In the genomic region with DNA sequence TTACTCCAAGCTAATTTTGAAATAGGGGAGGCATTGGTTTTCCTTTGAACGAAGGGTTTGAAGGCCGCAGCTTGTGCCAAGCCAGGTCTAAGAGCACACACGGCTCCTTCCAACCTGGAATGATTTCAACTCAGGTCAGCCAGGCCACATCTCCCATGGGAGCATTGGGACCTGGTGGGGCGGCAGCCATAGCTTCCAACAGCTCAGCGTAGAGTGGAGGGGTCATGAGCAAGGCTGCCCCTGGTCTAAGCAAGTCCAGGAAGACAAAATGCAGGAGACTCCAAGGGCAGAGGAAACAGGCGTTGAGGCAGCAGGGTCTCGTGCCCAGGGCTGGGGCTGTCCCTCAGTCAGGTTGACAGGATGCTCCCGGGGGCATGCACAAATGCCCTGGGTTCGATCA, we compare ENCODE assay signal across 22 mouse cellular contexts. TPM values are rescaled to one million over a fixed set of nuclear protein-coding genes. Genes with fewer than 3 reads are reported as not detected.
A peak's percentile ranks its signal among the peaks of the same experiment; 100 is the strongest.
DNase-seq lines count a peak whose midpoint lies in the region; ATAC-seq and TF ChIP-seq lines count a peak whose summit lies in the region.
"Had no signal": no experiment of that assay in that cellular context is flagged by ENCODE, and none has a peak within 500 bp of the region (broad histone marks: within the 10 kb centered on the region; RNA-seq: fewer than 3 reads in every experiment).

No protein-coding gene starts in this region.

- DNase-seq in adrenal gland, adult (ENCODE audit: inconsistent age in 2 of 2, low spot score in 1 of 2): peak; percentile 72 to 80
- DNase-seq in adrenal gland, adult 18-20 months (ENCODE audit: low spot score in 2 of 2): no peak
- peak; percentile 46 for DNase-seq in kidney, adult 2 months
- no peak for DNase-seq in kidney, postnatal 14 days
- peak; percentile 38 to 65 for DNase-seq in adrenal gland, postnatal 36 days
- DNase-seq in right cerebral cortex, postnatal 25 days: no peak
- no peak for DNase-seq in testis, postnatal 10 days (ENCODE audit: low spot score)
- DNase-seq: cerebellum, adult 9-10 months; heart, postnatal 36 days; spleen, adult 18-20 months had no signal

- no peak for TF ChIP-seq CTCF in kidney, adult 2 months (conservative IDR thresholded peaks at IDR 0.05; ENCODE audit: insufficient read depth, insufficient read length, low read depth, low read length)

- no peak overlapping the region for H3K9ac ChIP-seq in midbrain, embryonic 13.5 days (replicated peaks)
- H3K9ac ChIP-seq: embryonic facial prominence, embryonic 15.5 days; forebrain, embryonic 15.5 days had no signal

- no peak overlapping the region for H3K4me2 ChIP-seq in midbrain, embryonic 13.5 days (replicated peaks)
- H3K4me2 ChIP-seq: embryonic facial prominence, embryonic 15.5 days; forebrain, embryonic 15.5 days had no signal

- WGBS in kidney, adult 2 months: 70% methylated on average over 9 of the region's 9 CpGs
- WGBS in midbrain, embryonic 13.5 days: 90% methylated on average over 9 of the region's 9 CpGs

- TF ChIP-seq POLR2A in kidney, adult 2 months (IDR thresholded peaks at IDR 0.05; ENCODE audit: low read depth, low read length): no peak

- 0 out of 2 replicates have a peak, but pooled peaks have one; percentile 46 for ATAC-seq in midbrain, embryonic 13.5 days

- peaks cover 2% of the 10 kb centered on the region for H3K4me1 ChIP-seq in kidney, adult 2 months (ENCODE audit: control insufficient read depth, insufficient read depth, low read length)
- H3K4me1 ChIP-seq in midbrain, embryonic 13.5 days (replicated peaks): peaks cover 28% of the 10 kb centered on the region
- H3K4me1 ChIP-seq: embryonic facial prominence, embryonic 15.5 days; forebrain, embryonic 15.5 days had no signal

- no peaks in the 10 kb centered on the region for H3K36me3 ChIP-seq in kidney, adult 2 months (ENCODE audit: control insufficient read depth, insufficient read depth, low read length)
- H3K36me3 ChIP-seq in midbrain, embryonic 13.5 days: no peaks in the 10 kb centered on the region
- H3K36me3 ChIP-seq: embryonic facial prominence, embryonic 15.5 days; forebrain, embryonic 15.5 days had no signal

- peak overlapping the region; percentile 89 for H3K27ac ChIP-seq in kidney, adult 2 months (ENCODE audit: insufficient read depth, low read depth, low read length)
- H3K27ac ChIP-seq in midbrain, embryonic 13.5 days: peak overlapping the region; percentile 72
- H3K27ac ChIP-seq: embryonic facial prominence, embryonic 15.5 days; forebrain, embryonic 15.5 days; layer of hippocampus, adult 2 months; left cerebral cortex, adult 2 months; macrophage had no signal

- no peaks in the 10 kb centered on the region for H3K9me3 ChIP-seq in midbrain, embryonic 13.5 days
- H3K9me3 ChIP-seq: embryonic facial prominence, embryonic 15.5 days; forebrain, embryonic 15.5 days had no signal

- no peaks in the 10 kb centered on the region for H3K27me3 ChIP-seq in kidney, adult 2 months (replicated peaks; ENCODE audit: control insufficient read depth, insufficient read depth, low read length)
- H3K27me3 ChIP-seq in midbrain, embryonic 13.5 days: no peaks in the 10 kb centered on the region
- H3K27me3 ChIP-seq: CH12.LX; embryonic facial prominence, embryonic 15.5 days; forebrain, embryonic 15.5 days had no signal

- H3K4me3 ChIP-seq in kidney, adult 2 months (ENCODE audit: insufficient read depth, low read depth, low read length): no peak overlapping the region
- H3K4me3 ChIP-seq in midbrain, embryonic 13.5 days (replicated peaks): no peak overlapping the region
- H3K4me3 ChIP-seq: embryonic facial prominence, embryonic 15.5 days; forebrain, embryonic 15.5 days; layer of hippocampus, adult 2 months; left cerebral cortex, adult 2 months had no signal

RNA-seq across cellular contexts. Expression of gene Zfp957, which starts 25.8 kb away (rescaled TPM):
- not detected for total RNA-seq in adrenal gland, adult 18-20 months (2021)
- not detected in 2 replicates for polyA plus RNA-seq in kidney, adult 2 months (2012; rRNA removed)
- not detected for total RNA-seq in adrenal gland, postnatal 36 days (2021)
- polyA plus RNA-seq in midbrain, embryonic 13.5 days (2015; fragmentation: Nextera tagmentation; extraction: Ambion mirVana): not detected in 2 replicates
- total RNA-seq: CH12.LX; gastrocnemius, adult 18-20 months; heart, postnatal 36 days; layer of hippocampus, adult 2 months; left cerebral cortex, adult 2 months; neutrophil, adult 5-6 weeks had no signal
- polyA plus RNA-seq: embryonic facial prominence, embryonic 15.5 days; forebrain, embryonic 15.5 days; limb, embryonic 14.5 days; liver, embryonic 16.5 days; macrophage; stomach, embryonic 16.5 days had no signal

RNA-seq across cellular contexts. Expression of gene Rgcc, which starts 28.5 kb away (rescaled TPM):
- 100 to 1,000 TPM; 152 to 273 TPM for total RNA-seq in adrenal gland, adult 18-20 months (2021)
- polyA plus RNA-seq in kidney, adult 2 months (2012; rRNA removed): 91.9 and 108 TPM in 2 replicates
- total RNA-seq in adrenal gland, postnatal 36 days (2021): 100 to 1,000 TPM; 122 to 238 TPM
- polyA plus RNA-seq in midbrain, embryonic 13.5 days (2015; fragmentation: Nextera tagmentation; extraction: Ambion mirVana): 10.4 and 13.7 TPM in 2 replicates

Comparison
In these comparisons a context has a peak if more than half of its experiments do, and no peak if none do; other contexts are left out.
1. DNase-seq: peak in adrenal gland, adult (2 of 2), kidney, adult 2 months (single experiment) and adrenal gland, postnatal 36 days (2 of 2); none in adrenal gland, adult 18-20 months (0 of 2), kidney, postnatal 14 days (single experiment), right cerebral cortex, postnatal 25 days (single experiment) and testis, postnatal 10 days (single experiment).